Mouse (Mus musculus): ENCODE data around the gene Uqcrc1. TPM values are rescaled to one million over a fixed set of nuclear protein-coding genes. Genes with fewer than 3 reads are reported as not detected.

Gene Uqcrc1
- polyA plus RNA-seq, 1 experiment from 2014 or later, result 408 TPM

DNA sequence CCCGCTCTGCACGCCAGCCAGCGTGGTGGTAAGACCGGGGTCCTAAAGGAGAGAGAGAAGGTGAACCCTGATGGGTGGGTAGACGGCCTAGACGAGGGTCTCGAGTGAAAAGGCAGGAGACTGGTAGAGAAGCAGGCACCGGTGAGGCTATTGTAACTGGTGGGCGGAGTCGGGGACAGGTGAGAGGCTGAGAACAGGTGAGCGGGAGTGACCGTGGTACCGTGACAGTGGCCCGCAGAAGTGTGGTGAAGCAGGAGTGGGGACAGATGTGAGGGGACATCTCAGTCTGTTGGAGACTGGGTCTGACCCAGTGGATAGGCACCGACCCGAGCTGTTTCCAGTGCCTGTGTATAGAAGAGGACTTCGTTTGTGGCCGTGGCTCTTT, 55.6 kb downstream of the Uqcrc1 start:
- 8% methylated on average over 18 of the region's 18 CpGs for WGBS
- peak overlapping the region; percentile 63 for H3K4me2 ChIP-seq
- peaks cover 9% of the 10 kb centered on the region for H3K4me1 ChIP-seq (ENCODE audit: control insufficient read depth, insufficient read depth, low read length)

DNA sequence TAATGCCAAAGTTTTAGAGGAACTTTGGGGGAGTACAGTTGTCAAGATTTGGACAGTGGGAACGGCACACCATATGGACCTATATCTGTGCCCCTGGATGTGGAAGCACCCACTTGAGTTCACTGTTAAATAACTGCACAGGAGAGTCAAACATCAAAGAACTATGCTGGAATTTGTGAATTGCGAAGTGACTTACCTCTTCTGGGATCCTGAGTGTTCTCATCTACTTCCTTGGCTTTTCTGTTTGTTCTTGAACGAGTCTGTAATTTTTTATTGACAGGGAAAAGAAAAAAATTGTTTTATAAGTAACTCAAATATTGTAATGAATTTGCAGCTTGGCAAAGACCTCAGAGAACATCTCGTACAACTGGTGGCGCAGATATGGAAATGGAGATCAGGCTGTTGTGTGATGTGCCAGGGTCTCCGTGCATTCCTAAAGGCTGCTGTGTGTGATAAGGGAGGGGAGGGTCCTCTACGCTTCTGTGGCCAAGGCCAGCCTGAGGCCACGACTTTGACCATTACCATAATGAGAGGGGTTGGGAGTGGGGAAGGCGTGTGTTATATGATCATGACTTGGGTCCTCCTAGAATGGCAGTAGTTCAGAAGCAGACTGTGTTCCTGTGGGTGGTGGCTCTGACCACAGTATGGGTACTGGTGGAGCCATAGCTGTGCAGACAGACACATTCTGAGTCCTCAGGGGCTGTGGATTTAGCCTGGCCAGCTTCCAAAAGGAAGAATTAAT, 56.4 kb downstream of the Uqcrc1 start:
- Histone ChIP-seq H3K27me3 (ENCODE audit: control insufficient read depth, insufficient read depth, low read length) (no peaks in the 10 kb centered on the region), H3K9me3 (ENCODE audit: control insufficient read depth, low read length) (no peaks in the 10 kb centered on the region), H3K4me3 (ENCODE audit: low read depth, low read length) (no peak overlapping the region; the same call in 1 of the 2 replicates), H3K36me3 (ENCODE audit: control insufficient read depth, insufficient read depth, low read length) (no peaks in the 10 kb centered on the region), H3K9ac (ENCODE audit: low read length) (no peak overlapping the region), H3K27ac (ENCODE audit: low read depth, low read length) (no peak overlapping the region), H3K4me2 (peak overlapping the region; percentile 63; the same call in 1 of the 2 replicates), H3K4me1 (ENCODE audit: control insufficient read depth, insufficient read depth, low read length) (peaks cover 9% of the 10 kb centered on the region)
- no peak for ATAC-seq (ENCODE audit: low FRiP score)
- WGBS, result 87% methylated on average over 9 of the region's 9 CpGs
- no peak for DNase-seq (ENCODE audit: low spot score, missing footprints)

More for the DNA sequence above, 55.6 kb downstream of the Uqcrc1 start:
- Histone ChIP-seq H3K27me3 (ENCODE audit: control insufficient read depth, insufficient read depth, low read length) (no peaks in the 10 kb centered on the region; the same call in 1 of the 2 replicates), H3K36me3 (ENCODE audit: control insufficient read depth, insufficient read depth, low read length) (no peaks in the 10 kb centered on the region), H3K9me3 (ENCODE audit: control insufficient read depth, low read length) (no peaks in the 10 kb centered on the region), H3K9ac (ENCODE audit: low read length) (peak overlapping the region; percentile 65), H3K4me3 (ENCODE audit: low read depth, low read length) (peak overlapping the region; percentile 51), H3K27ac (ENCODE audit: low read depth, low read length) (0 out of 2 replicates have a peak overlapping the region, but pooled peaks have one; percentile 15)
- ATAC-seq (ENCODE audit: low FRiP score) (no peak), DNase-seq (ENCODE audit: low spot score, missing footprints) (peak; percentile 82)

DNA sequence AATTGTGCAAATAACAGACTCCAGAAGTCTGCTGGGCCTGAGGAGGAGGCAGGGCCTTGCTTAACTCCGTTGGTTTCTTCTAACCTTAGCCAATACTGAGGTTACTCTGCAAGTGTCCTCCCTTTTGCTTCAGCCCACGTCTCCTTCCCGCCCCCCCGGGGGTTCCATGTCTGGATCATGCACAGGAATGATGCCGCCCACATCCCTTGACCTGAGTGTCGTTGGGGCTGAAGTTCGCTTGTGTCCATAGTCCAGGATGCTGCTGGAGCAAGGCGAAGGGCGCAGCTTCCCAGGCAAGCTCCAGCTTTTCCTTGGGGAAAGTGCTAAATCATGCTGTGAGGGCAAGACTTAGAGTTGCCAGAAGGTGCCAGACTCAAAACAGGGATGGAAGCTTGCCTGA, 60.0 kb downstream of the Uqcrc1 start:
- no peak overlapping the region for H3K9ac ChIP-seq (ENCODE audit: low read length)

DNA sequence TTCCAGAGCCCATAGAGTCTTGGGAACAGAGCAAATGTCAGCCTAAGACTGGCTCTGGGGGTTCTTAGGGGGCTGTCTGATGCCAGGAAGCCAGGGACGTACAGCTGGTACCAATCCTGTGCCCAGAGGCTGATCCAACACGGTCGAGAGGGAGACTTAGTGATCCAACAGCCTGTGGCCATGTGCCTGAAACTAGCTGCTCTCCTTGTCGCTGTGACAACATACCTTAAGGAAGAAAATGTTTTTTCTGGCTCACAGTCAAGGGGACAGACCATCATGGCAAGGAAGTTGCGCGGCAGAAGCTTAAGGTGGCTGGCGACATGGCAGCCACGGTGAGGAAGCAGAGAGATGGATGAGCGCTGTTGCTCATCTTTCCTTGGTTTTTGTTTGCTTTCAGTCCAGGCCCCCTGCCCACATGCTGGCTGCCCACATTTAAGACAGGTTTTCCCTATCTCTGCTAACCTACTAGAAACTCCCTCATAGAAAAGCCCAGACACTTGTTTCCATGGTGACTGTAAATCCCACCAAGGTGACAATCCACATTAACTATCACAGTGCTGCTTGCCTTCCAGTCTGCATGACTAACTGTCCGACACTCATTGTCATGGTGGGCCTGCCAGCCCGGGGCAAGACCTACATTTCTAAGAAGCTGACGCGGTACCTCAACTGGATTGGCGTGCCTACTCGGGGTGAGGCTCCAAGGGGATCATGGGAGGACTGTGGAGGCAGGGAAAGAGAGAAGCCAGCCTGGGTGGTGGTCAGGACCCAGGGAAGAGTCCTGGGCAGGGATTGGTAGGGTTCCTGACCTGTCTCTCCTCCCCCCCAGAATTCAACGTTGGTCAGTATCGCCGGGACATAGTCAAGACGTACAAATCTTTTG, 62.1 kb downstream of the Uqcrc1 start:
- Histone ChIP-seq H3K27me3 (ENCODE audit: control insufficient read depth, insufficient read depth, low read length) (no peaks in the 10 kb centered on the region), H3K27ac (ENCODE audit: low read depth, low read length) (no peak overlapping the region), H3K4me3 (ENCODE audit: low read depth, low read length) (no peak overlapping the region), H3K36me3 (ENCODE audit: control insufficient read depth, insufficient read depth, low read length) (no peaks in the 10 kb centered on the region), H3K9ac (ENCODE audit: low read length) (no peak overlapping the region), H3K4me1 (ENCODE audit: control insufficient read depth, insufficient read depth, low read length) (no peaks in the 10 kb centered on the region), H3K4me2 (no peak overlapping the region), H3K9me3 (ENCODE audit: control insufficient read depth, low read length) (no peaks in the 10 kb centered on the region)
- 87% methylated on average over 19 of the region's 19 CpGs for WGBS
- no peak for ATAC-seq (ENCODE audit: low FRiP score)
- peak; percentile 71 for DNase-seq (ENCODE audit: low spot score, missing footprints)

More for the DNA sequence above, 60.0 kb downstream of the Uqcrc1 start:
- WGBS, result 76% methylated on average over 9 of the region's 9 CpGs
- Histone ChIP-seq H3K4me1 (ENCODE audit: control insufficient read depth, insufficient read depth, low read length) (peaks cover 4% of the 10 kb centered on the region; the same call in 1 of the 2 replicates), H3K27me3 (ENCODE audit: control insufficient read depth, insufficient read depth, low read length) (no peaks in the 10 kb centered on the region), H3K36me3 (ENCODE audit: control insufficient read depth, insufficient read depth, low read length) (no peaks in the 10 kb centered on the region), H3K4me3 (ENCODE audit: low read depth, low read length) (no peak overlapping the region), H3K9me3 (ENCODE audit: control insufficient read depth, low read length) (no peaks in the 10 kb centered on the region), H3K4me2 (no peak overlapping the region), H3K27ac (ENCODE audit: low read depth, low read length) (no peak overlapping the region)
- DNase-seq (ENCODE audit: low spot score, missing footprints) (no peak), ATAC-seq (ENCODE audit: low FRiP score) (no peak)

DNA sequence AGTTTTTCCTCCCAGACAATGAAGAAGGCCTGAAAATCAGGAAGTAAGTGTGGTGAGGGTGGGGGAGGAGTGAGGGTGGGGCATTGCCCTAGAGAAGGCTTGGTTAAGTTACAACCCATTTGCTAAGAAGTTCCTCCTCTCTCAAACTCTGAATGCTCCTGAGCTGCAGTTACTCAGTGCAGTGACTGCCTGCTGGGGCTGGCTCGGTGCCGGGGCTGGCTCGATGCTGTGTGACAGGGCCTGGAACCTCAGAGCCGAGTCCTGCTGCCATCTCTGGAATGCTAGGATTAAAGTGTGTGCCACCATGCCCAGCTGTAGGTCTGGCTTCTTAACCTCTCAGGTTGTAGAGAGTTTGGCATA, 62.7 kb downstream of the Uqcrc1 start:
- H3K9ac ChIP-seq (ENCODE audit: low read length), result no peak overlapping the region
- ATAC-seq (ENCODE audit: low FRiP score) (no peak), DNase-seq (ENCODE audit: low spot score, missing footprints) (no peak)
- H3K4me2 ChIP-seq, result no peak overlapping the region
- H3K27me3 ChIP-seq (ENCODE audit: control insufficient read depth, insufficient read depth, low read length), result no peaks in the 10 kb centered on the region
- H3K36me3 ChIP-seq (ENCODE audit: control insufficient read depth, insufficient read depth, low read length), result no peaks in the 10 kb centered on the region
- H3K27ac ChIP-seq (ENCODE audit: low read depth, low read length), result no peak overlapping the region
- no peaks in the 10 kb centered on the region for H3K9me3 ChIP-seq (ENCODE audit: control insufficient read depth, low read length)
- H3K4me1 ChIP-seq (ENCODE audit: control insufficient read depth, insufficient read depth, low read length), result no peaks in the 10 kb centered on the region
- H3K4me3 ChIP-seq (ENCODE audit: low read depth, low read length), result no peak overlapping the region
- 80% methylated on average over 4 of the region's 4 CpGs for WGBS

MicroRNAs encoded within 50 kb of the gene (microRNA counts, 519-probe panel; counts per million panel counts)
- not detected for microRNA mmu-miR-711

Small RNA genes lying within 50 kb of the gene (microRNA-seq; reads per million reads assigned to microRNA genes)
- not detected for gene Mir711

Other genes with a start within 250 kb of the Uqcrc1 start
- 58.0 and 58.2 TPM in 2 replicates for gene Prkar2a, start 247.3 kb upstream of the Uqcrc1 start, polyA plus RNA-seq (2014; fragmentation: Nextera tagmentation; extraction: Ambion mirVana)
- 104 and 109 TPM in 2 replicates for gene Ip6k2, start 152.8 kb upstream of the Uqcrc1 start, polyA plus RNA-seq (2014; fragmentation: Nextera tagmentation; extraction: Ambion mirVana)
- 8.3 and 9.2 TPM in 2 replicates for gene Nckipsd, start 128.3 kb upstream of the Uqcrc1 start, polyA plus RNA-seq (2014; fragmentation: Nextera tagmentation; extraction: Ambion mirVana)
- gene Celsr3, start 110.3 kb upstream of the Uqcrc1 start, polyA plus RNA-seq (2014; fragmentation: Nextera tagmentation; extraction: Ambion mirVana), result 5.4 and 6.4 TPM in 2 replicates
- gene Slc26a6, start 83.3 kb upstream of the Uqcrc1 start, polyA plus RNA-seq (2014; fragmentation: Nextera tagmentation; extraction: Ambion mirVana), result 7.5 and 8.0 TPM in 2 replicates
- gene Tmem89, start 22.0 kb upstream of the Uqcrc1 start, polyA plus RNA-seq (2014; fragmentation: Nextera tagmentation; extraction: Ambion mirVana), result not detected in 2 replicates
- 1.1 and 2.2 TPM in 2 replicates for gene Col7a1, start 17.0 kb downstream of the Uqcrc1 start, polyA plus RNA-seq (2014; fragmentation: Nextera tagmentation; extraction: Ambion mirVana)
- 0.15 TPM in 1 of 2 replicates, not detected in the other for gene Ucn2, start 49.4 kb downstream of the Uqcrc1 start, polyA plus RNA-seq (2014; fragmentation: Nextera tagmentation; extraction: Ambion mirVana)
- gene Pfkfb4, start 55.1 kb downstream of the Uqcrc1 start, polyA plus RNA-seq (2014; fragmentation: Nextera tagmentation; extraction: Ambion mirVana), result 7.7 and 10.5 TPM in 2 replicates
- 27.1 and 29.9 TPM in 2 replicates for gene Shisa5, start 101.9 kb downstream of the Uqcrc1 start, polyA plus RNA-seq (2014; fragmentation: Nextera tagmentation; extraction: Ambion mirVana)
- gene Trex1, start 123.1 kb downstream of the Uqcrc1 start, polyA plus RNA-seq (2014; fragmentation: Nextera tagmentation; extraction: Ambion mirVana), result 7.1 and 7.3 TPM in 2 replicates
- gene Atrip, start 137.5 kb downstream of the Uqcrc1 start, polyA plus RNA-seq (2014; fragmentation: Nextera tagmentation; extraction: Ambion mirVana), result 21.7 and 25.0 TPM in 2 replicates
- gene Ccdc51, start 145.9 kb downstream of the Uqcrc1 start, polyA plus RNA-seq (2014; fragmentation: Nextera tagmentation; extraction: Ambion mirVana), result 11.4 and 14.2 TPM in 2 replicates
- gene Tma7, start 146.0 kb downstream of the Uqcrc1 start, polyA plus RNA-seq (2014; fragmentation: Nextera tagmentation; extraction: Ambion mirVana), result 819 and 852 TPM in 2 replicates
- gene Plxnb1, start 158.8 kb downstream of the Uqcrc1 start, polyA plus RNA-seq (2014; fragmentation: Nextera tagmentation; extraction: Ambion mirVana), result 17.1 and 17.7 TPM in 2 replicates
- gene Fbxw21, start 225.4 kb downstream of the Uqcrc1 start, polyA plus RNA-seq (2014; fragmentation: Nextera tagmentation; extraction: Ambion mirVana), result not detected in 2 replicates